Mouse (Mus musculus) 416B (cell line): Measurements from ENCODE around the gene Nhsl1.
A peak's percentile ranks its signal among the peaks of the same experiment; 100 is the strongest.

ENCODE experiments used
- DNase-seq: peaks from one replicate; pipeline ENCODE4 v3.0.0; 2011; ENCODE audit warnings: low read depth

The Nhsl1 gene

DNA sequence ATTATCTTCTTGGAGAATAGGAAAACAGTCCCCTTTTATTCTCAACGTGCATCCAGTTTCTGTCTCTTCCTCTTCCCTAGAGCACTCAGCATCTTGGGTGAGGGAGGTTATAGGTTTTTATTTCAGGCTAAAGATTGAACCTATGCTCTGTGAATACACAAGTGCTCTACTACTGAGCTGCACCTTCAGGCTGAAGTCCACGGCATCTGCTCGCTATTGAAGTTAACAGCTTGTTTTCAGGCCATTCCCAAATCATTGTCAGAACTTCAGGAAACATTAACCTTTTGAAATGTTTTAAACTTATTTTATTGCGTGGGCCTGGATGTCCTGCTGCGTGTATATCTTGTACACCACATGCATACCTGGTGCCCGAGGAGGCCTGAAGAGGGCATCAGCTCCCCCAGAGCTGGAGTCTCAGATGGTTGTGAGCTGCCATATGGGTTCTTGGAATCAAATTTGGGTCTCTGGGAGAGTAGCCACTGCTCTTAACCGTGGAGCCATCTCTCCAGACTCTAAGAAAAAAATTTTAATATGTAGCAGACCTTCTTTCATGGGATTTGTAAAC is 169.5 kb downstream of the Nhsl1 start:
- DNase-seq = no peak

DNA sequence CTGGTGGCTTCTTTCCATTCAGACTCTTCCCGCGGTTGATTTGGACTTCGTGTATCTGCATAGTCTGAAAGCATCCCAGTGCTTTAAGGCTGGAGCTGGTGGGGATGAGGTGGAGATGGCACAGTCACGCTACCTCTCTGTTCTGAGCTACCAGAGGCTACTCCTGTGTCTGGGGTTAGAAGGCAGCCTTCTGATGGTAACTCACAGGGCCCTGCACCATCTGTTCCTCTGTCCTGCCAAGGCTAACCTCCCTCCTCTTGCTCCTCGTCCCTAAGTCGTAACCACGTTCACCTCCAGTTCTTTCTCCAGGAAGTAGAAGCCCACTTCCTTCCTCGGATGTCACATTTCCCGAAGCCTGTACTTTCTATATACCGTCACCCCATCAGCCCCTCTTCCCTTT is 171.2 kb downstream of the Nhsl1 start:
- DNase-seq = peak; percentile 27

DNA sequence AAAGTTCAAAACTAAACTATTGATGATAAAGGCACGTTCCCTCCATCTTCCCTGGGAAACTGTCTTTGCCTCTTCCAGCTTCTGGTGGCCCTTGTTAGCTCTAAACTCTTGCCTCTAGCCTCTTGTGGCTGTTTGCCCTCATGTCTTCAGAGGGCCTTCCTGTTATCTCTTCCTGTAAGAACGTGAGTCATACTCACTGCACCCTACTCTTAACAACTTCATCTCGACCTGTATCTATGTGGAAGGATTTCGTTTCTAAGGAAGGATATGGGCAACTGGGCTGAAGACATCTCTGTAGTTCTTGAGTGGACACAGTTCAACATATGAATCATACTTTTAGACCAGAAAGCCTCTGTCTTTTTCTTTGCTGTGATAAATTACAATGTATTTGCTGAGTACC is 173.2 kb downstream of the Nhsl1 start:
- DNase-seq = peak; percentile 97

DNA sequence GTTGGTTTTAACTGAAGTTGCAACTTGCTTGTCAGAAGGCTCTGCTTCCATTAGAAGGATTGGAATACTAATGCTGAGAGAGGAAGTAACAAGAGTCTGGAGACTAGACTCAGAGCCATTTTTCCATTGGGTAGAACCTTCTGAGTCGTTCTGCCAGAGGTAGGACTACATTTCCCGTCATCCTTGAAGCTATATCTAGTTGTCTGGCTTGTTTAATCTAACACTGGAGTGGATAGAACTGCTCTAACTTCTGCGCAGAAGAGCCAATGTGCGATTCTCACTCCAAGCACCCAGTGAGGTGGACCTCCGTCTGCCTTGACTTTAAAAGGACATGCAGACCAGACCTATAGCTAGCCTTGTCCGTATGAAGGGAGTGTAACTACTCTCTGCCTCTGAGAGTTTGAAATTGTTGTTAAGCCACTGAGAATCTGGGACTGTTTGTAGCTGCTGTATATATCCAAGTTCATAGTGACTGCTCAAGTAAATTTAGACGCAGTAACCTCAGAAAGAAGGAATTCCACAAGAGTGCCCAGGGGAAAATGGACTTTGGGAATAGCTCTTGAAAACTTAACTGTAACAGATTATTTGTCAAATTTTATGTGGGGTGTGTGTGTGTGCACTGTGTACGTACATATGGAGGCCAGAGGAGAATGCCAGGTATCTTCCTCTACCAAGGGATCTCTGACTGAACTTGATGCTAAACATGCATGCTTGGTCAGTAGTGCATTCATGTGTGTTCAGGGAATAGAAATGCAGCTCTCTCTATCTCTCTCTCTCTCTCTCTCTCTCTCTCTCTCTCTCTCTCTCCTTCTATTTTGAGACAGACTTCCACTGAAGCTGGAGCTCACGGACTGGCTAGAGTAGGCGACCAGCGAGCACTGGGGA is 174.5 kb downstream of the Nhsl1 start:
- DNase-seq = no peak

DNA sequence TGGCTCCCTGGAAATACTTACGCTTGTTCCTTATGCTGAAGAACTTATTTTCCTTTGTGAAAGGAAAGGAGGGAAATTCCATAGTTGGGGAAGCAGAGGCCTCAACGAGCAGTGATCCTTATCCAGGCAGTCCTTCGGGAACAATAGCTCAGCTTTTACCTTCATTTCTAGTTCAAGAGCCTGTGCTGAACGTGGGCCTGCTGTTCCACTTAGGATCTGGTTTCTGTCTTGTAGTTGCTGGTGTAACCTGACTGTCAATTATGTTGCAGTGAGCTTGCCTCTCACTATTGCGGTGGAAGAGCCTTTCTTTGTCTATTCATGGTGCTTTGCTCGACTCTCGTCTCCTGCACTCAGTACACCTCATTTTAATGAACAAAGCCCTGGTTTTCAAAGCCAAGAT is 175.5 kb downstream of the Nhsl1 start:
- no peak for DNase-seq

DNA sequence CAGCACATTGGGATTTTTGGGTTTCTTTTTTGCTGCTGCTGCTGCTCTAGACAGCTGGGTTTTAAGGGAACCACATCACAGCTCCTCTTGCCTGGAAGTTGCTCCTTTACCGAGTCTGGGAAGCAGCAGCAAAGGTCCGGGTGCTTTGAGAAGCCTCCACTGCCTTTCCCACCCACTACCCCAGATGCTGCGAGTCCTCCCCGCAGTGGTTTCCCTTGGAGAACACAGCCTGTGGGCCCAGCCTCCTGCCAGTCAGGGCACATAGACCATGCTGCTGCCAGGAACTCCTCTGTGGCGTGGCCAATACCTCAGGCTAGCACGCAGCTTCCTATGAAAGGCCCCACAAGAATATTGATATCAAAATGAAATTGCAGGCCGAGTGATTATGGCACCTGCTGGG is 178.3 kb downstream of the Nhsl1 start:
- peak; percentile 53 for DNase-seq

DNA sequence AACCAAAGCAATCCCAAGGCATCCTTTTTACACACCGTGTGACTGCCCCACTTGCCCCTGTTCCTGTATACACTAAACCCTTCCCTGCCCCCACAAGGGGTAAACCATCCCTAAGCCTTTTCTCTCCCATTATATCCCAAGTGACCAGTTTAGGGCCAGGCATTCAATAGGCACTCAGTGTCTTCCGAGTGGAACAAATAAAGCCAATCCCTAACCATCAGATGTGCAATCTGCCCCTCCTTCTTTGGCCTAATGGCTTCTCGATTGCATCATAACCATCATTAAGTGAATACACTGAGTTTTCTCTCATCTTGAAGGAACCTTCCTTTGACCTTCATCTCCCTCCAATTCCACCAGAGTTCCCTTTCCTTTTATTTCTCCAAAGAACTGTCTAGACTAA is 183.2 kb downstream of the Nhsl1 start:
- no peak for DNase-seq

DNA sequence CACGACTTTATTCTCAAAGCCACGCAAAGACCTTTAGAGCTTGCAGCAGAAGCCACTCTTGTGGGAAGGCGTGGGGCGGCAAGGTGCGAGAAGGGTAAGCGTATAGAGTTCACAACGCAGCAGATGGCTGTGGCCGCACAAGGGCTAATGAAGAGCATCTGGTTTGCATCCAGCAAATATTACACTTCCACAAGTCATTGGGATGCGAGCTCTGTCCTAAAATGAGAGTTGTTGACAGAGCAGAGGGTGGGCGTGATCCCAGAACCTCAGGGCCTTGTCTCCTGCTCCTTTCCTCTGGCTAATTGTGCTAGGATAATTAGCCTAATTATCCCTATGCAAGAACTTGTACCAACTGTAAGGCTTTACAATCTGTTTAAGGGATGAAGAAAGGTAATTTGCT is 186.9 kb downstream of the Nhsl1 start:
- no peak for DNase-seq

DNA sequence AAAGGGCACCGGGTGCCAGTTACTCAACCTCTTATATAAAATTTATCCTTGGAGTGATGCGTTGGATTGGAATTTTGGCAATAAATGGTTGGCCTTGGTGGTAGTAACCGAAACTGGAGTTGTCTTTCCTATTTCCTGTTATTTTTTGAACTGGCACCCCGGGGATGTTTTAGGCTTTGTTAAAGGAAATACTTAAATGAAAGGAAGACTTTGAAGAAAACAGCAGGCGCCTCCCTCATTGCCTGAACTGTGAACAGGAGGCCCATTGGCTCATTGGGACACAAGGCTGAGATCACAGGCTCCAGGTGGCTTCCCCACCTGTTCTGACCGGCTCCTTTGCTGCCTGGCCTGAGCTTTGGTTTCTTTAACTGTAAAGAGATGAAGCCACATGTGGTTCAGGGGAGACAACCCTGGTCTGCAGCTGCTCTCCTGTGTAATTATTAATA is 187.7 kb downstream of the Nhsl1 start:
- DNase-seq = no peak

DNA sequence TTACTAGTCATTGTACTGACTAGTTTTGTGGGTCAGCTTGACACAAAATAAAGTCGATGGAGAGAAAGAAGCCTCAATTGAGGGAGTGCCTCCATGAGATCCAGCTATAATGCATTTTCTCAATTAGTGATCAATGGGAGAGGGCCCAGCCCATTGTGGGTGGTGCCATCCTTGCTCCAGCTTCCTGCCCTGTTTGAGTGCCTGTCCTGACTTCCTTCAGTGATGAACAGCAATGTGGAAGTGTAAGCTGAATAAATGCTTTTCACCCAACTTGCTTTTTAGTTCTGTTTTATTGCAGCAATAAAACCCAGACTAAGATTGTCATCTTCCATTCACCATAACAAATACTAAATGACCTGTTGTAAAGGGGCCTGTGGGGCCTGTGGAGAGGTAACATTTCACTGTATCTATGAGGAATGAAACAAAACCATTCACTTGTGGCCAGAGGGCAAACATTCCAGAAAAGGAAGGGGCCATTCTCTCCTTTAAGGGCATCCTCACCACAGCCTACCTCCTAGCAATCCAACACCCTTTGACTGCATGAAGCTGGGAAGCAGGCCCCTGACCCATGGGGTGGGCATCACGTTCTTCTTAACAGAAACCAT is 189.2 kb downstream of the Nhsl1 start:
- DNase-seq = no peak

DNA sequence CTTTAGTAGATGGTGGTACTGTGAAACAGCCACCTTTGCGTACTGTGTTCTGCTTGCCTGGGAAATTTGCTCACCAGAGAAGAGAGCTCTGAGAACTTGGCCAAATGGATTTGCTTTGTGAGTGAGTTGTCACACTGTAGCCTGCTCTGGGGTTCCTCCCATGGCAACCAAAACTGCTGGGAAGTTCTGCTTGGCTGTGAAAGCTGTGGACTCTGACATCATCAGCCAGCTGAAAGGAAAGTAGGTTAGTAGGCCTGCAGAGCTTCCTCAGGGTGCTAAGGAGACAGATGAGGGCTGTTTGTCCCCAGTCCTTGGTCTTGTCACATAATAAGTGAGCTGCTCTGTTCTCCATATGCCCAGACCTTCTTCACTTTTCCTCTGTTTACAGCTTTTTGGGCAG is 189.8 kb downstream of the Nhsl1 start:
- DNase-seq = no peak

DNA sequence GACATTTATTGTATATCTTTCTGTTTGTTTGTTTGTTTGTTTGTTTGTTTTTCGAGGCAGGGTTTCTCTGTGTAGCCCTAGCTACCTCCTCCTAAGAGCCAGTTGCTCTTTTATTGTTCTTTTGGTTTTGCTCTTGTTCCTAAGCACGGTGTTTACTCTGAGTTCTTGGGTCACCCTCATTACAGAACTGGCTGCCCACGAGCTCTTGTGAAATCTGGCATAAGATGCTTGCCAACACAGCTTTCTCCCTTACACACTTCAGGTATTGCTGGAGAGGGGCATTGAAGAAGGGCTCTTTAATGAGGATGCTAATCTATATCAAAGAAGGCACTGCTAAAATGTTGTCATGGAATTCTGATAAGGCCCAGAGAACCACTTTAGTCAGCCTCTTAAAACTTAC is 191.9 kb downstream of the Nhsl1 start:
- peak; percentile 43 for DNase-seq

DNA sequence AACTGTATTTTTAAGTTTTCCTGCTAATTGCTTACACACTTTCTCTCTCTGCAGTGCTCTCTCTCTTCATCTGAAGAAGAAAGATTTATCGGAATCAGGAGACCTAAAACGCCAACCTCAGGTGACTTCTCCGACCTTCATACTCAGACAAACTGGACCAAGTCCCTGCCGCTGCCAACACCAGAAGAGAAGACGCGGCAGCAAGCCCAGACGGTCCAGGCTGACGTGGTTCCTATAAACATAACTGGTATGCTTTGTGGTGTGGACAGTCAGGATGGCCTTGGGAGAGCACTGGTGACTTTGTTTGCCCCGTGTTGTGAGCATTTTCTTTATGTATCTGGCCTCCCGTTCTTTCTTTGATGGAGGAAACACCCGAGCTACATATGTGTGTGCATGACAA is 192.7 kb downstream of the Nhsl1 start:
- no peak for DNase-seq

DNA sequence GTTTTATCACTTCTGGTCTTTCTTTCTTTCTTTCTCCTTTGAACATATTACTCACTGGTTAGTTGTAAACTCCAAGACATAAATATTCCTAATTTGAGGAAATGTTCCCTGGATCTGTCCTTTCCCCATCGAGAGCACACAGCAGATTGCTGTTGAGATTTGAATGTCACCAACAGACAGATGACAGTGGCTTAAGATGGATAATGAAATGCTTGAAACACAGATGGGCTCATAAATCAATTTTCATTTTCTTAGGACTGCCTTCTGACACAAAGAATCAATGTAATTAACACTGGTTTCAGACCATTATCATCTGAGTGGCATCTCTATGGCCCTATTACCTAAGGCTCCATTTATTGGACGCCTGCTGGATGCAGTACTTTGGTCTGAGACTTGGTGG is 203.8 kb downstream of the Nhsl1 start:
- no peak for DNase-seq

DNA sequence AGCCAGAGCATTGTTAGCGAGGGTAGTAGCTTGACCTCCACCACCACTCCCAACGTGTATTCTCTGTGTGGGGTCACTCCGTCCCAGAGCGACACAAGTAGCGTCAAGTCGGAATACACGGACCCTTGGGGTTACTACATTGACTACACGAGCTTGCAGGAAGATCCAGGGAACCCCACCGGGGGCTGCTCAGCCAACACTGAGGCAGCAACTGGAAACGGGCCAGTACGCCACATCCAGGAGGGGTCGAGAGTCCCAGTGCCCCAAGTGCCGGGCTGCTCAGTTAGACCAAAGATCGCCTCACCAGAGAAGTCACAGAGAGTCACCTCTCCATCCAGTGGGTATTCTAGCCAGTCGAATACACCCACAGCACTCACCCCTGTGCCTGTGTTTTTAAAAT is 206.5 kb downstream of the Nhsl1 start:
- DNase-seq = no peak

DNA sequence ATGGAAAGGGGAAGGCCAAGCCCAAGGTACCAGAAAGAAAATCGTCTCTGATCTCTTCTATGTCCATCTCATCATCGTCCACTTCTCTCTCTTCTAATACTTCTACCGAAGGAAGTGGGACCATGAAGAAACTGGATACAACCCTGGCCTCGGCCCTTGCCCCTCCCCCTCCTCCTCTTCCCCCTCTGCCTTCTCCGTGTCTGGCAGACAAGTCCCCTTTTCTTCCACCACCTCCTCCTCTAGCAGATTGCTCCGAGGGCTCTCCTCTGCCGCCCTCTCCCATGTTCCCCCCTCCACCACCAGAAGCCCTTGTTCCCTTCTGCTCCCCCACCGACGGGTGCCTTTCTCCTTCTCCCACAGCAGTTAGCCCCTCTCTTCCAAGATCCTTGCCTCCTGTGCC is 206.9 kb downstream of the Nhsl1 start:
- no peak for DNase-seq

DNA sequence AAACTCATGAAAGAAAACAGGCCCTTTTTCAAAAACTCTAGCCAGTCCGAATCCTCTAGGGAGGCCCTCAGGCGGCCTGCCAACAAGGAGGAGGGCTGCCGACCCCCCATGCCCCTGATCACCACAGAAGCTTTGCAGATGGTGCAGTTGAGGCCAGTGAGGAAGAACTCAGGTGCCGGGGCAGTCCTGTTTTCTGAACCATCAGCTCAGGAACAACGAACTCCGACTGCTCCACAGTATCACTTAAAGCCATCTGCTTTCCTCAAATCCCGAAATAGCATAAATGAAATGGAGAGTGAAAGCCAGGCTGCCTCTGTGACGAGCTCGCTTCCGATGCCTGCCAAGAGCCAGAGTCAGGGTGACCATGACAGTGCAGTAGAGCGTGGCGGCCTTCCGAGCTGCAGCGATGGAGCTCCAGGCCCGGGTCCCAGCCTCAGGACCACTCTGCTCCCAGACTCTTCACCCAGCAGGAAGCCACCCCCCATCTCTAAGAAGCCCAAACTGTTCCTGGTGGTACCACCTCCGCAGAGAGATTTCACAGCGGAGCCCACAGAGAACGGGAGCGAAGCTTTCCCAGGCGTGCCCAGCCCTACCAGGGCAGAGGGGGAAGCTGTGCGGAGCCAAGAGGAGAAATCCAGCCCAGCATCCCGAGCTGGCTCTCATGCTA is 207.5 kb downstream of the Nhsl1 start:
- no peak for DNase-seq

DNA sequence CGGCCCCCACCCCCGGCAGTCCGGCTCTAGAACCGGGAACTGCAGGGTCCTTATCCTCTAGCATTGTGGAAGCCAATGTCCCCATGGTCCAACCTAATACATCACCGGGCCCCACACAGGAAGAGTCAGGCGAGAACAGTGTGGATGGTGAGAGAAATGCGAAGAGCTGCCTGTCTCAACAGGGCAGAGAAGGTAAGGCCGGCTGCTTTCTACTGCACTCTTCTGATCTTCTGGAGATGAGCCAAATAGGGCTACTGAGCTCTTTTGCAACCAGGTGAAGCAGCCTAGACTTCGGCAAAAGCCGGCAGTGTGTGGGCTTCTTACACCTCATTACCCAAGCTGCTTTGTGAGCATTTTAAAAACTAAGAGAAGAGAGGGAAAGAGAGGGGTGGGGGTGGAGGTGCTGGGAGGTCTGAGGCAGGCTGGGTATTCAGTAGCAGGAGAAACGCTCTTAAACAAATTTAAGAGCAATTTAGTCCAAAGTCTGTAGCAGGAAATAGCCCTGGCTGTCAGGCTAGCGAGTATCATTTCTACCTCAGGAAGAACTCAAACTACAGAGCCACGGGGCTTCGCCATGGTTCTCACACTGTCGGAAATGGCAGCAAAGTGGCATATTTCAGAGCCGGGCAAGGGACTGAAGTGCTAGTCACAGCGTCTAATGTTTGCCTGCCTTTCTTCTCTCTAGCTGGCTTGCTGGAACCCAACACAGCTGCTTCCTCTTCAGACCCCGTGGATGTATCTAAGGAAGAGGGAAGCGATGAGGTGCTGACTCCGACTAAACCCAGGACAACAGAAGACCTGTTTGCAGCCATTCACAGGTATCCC is 208.3 kb downstream of the Nhsl1 start:
- DNase-seq = no peak

DNA sequence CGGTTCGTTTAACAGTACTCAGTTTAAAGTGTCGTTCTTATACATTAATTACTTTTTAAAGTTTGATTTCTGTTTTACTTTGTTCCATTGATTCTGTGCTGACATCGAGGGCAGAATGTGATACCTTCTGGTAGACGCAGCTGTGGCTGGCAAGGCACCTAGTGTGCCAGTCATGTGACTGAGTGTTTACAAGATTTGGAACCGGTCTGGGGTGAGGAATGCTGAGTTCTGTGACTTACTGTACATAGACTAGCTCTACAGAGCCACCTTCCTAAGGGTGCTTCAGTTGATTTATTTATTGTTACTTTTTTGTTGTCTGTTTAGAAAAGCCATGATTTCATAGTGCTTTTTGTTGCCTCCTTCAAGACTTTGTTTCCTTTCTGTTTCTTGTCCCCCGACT is 209.0 kb downstream of the Nhsl1 start:
- no peak for DNase-seq

DNA sequence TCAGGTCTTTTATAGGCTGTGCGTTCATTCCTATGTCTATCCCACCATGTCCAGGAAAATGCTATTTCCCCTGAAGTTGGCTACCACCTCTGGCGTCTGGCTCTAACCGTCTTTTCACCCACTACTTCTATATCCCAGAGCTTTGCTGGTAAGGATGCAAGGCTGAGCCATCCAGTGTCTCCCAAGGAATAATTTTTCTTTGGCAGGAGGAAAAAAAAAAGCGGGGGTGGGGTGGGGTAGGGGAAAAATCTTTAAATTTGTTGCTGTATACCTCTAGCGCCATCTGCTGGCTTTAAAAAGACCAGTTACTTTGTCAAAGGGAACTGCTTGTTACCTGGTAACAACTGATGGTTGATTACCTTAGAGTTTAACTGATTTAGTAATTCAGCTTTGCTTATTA is 209.7 kb downstream of the Nhsl1 start:
- peak; percentile 68 for DNase-seq

DNA sequence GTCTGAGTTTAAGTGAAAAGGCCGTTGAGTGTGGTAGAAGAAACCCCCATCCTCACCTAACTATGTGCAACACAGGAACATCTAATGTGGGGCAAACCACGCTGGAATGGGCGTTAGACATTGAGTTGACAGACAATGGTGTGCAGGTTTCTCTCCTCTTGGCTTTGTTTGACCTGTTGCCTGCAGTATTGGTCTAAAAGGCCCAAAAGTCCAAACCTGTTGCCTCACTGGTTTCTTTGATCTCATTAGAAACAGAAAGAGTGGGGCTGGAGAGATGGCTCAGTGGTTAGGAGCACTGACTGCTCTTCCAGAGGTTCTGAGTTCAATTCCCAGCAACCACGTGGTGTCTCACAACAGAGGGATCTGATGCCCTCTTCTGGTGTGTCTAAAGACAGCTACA is 210.4 kb downstream of the Nhsl1 start:
- no peak for DNase-seq

DNA sequence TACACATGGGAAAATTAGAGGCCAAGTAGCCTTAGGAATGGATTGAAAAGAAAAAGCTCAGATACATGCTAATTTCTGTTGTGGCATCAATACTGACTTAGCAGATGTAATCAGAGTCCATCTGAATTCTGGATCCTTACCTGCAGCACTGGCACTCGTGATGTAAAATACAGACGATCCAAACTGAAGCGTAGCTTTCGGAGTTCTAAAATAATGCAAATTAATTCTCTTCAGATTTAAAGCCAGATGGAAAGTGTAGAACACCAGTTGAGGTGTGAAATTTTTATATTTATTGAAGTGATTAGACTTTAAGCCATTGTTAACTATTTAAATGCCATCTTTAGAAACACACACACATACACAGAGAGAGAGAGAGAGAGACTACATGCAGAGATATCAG is 211.4 kb downstream of the Nhsl1 start:
- DNase-seq = no peak
